Mouse (Mus musculus): ENCODE results near the gene Ppm1n.

Gene Ppm1n

DNA sequence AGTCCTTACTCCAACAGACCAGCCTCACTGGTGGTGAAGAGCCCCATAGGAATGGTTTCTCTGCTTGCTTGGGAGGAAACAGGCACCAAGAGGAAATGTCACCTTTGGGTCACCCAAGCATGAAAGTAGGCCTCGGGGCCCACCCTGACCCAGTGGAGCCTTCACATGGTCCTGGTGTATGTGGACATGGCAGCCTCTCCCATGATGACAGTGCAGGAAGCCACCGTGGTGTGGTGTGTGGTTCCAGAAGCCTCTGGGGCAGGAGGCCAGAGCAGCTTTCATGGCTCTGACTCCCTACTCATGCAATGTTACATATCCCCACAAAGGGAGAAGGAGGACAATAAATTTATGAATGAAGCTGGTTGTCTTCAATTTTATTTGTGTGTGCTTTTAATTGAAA is 32.4 kb downstream of the Ppm1n start:
- DNase-seq (ENCODE audit: low spot score in 2 of 2), result no peak

DNA sequence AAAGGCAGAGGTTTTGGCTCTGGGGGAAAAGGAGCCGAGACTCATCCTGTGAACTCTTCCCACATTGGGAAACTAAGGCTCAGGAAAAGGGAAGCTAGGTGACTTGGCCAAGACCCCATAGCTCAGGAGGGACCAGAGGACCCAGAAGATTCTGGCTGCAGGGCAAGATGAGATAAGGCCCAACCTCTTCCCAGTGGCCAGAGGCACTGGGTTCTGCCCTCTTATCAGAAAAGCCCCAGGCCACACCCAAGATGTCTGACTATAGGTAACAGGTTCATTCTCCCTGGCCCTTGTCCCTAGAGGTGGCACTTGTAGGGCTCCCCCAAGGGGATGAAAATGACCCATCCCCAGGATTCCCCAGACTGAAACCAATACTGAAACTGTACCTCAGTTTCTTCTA is 33.0 kb downstream of the Ppm1n start:
- no peak for DNase-seq (ENCODE audit: low spot score in 2 of 2)

DNA sequence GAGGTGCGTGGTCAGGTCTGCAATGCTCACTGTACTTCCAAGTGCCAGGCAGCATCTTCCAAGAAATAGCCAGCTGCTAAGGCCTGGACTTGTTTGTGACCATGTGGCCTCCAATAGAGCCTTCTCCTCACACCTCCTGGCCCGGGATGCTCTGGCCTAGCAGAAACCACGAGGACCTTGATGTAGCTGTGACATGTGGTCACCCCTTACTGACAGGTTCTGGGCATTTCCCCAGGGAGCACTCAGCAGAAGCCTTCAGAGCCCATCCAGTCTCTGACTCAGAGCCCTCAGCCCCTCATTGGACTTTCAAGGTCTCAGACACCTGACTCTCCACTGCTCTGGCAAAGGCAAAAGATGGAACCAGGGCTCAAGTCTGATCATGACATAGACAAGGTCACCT is 34.8 kb downstream of the Ppm1n start:
- DNase-seq (ENCODE audit: low spot score in 2 of 2), result no peak

DNA sequence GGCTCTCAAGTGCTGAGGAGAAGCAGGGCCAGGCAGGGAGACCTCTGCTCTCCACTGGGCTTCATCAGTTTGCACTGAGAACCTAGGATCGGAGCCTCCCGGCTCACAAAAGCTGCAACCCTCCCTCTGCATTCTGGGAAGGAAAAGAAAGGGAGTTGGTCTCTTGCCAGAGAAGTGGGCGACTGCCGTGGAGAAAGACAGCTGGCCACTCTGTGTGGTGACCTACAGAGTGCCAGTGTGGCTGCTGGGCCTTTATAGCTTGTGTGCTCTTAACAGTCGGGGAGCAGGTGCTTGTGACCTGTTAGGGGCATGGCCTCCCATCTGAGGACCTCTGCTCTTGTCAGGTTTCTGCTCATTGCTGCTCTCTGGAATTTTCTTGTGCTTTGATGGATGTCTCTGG is 36.0 kb downstream of the Ppm1n start:
- DNase-seq (ENCODE audit: low spot score in 2 of 2), result no peak

DNA sequence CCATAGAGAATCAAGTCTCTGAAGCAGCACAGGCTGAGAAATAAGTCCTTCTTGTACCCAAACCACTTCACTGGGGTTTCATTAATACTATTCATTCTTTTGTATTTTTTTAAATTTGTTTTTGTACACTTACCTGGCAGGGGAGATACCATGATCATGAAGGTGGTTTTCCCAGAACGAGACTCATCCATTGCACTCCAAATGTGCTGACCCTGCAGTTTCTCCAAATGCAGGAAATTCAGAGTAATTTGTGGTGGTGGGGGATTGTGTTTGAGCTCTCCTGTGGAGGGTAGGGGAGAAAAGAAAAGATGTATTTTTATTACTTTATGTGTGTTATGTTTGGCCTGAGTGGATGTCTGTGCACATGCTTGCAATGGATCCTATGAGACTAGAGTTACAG is 37.9 kb downstream of the Ppm1n start:
- DNase-seq (ENCODE audit: low spot score in 2 of 2), result no peak

DNA sequence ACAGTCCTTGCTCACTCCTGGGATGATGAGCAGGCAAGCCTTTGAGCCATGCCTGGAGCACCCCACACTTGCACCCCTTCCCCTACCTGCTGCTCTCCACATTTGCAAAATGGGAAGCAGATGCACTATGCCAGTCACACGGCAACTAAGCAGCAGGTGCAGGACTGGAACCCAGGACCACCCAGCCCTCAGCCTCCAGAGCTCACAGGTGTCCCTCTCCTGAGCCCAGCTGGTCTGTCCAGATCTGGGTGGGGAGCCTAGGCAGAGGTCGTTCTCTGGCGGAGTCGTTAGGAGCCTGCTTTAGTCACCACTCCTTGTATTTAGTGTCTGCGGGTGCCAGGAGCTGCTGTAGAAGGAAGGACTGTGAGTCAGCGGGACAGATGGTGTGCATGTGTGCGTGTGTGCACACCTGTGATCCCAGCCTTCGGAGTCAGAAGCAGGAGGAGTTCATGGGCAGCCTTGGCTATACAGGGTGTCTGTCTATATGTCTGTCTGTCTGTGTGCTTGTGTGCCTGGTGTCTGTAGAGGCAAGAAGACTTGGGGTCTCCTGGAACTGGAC is 38.9 kb downstream of the Ppm1n start:
- DNase-seq (ENCODE audit: low spot score in 2 of 2), result no peak

DNA sequence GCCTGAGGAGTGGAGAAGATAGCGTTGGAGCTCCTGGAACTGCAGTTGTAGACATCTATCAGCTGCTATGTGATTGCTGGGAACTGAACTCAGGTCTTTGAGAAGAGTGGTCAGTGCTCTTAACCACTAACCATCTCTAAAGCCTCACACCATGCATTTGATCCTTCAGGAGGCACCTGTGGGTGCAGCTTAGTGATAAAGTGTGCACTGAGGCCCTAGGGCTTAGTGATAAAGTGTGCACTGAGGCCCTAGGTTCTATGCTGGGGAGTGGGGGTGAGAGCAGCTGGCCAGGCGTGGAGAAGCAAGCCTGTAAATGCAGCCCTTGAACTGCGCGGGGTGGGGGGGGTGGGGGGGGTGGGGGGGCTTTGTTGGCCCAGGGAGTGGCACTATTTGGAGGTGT is 39.9 kb downstream of the Ppm1n start:
- no peak for DNase-seq (ENCODE audit: low spot score in 2 of 2)

DNA sequence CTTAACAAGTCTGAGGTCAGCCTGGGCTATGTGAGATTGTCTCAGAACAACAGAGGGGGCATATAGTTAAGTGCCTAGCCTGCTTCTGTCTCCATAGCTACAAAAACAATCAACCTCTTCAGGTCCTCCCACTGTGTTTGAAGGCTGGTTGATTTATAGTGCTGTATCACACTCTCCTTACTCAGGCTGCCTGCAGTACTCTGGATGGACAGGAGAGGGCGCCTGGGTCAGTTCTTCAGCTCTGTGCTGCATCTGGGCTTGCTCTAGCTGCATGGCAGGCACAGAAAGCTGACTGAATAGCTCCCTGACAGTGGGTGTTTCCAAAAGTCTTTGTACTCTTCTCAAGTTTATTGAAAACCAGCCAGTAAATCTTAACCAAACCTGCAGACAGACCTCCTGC is 40.4 kb downstream of the Ppm1n start:
- peak; percentile 78 to 91 for DNase-seq (ENCODE audit: low spot score in 2 of 2)

DNA sequence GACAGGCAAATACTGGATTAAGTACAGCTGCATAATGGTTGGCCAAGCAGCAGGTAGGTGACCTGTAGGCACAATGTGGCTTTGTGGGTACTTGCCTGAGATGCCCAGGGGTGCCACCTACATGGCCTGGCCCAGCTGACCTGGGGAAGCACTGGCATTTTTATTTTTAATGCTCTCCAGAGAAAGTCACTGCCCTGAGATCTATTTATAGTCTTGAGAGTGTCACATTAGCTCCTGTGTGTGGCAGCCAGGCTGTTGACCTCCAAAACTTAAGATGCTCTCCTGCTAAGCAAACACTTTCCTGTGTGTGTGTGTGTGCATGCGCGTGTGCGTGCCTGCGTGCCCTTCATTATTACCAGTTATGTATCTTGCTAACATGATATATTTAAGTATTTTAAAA is 41.5 kb downstream of the Ppm1n start:
- no peak for DNase-seq (ENCODE audit: low spot score in 2 of 2)

DNA sequence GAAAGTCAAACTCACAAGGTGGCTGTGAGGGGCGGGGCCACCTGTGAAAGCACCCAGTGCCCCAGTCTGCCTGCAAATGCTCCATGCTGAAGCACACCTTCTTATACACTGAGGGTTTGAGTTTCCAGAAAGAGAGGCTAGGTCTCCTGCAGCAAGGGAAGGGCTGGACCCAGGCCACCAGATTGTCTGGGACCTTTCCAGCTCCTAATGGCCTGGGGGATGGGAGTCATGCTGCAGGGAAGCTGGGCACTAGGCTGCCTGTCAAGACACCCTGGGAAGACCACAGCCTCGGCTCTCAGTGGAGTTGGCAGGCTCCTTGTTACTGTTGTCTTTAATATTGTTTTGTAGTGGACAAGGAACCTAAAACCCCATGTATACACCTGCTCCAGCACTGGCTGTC is 43.5 kb downstream of the Ppm1n start:
- DNase-seq (ENCODE audit: low spot score in 2 of 2), result no peak

DNA sequence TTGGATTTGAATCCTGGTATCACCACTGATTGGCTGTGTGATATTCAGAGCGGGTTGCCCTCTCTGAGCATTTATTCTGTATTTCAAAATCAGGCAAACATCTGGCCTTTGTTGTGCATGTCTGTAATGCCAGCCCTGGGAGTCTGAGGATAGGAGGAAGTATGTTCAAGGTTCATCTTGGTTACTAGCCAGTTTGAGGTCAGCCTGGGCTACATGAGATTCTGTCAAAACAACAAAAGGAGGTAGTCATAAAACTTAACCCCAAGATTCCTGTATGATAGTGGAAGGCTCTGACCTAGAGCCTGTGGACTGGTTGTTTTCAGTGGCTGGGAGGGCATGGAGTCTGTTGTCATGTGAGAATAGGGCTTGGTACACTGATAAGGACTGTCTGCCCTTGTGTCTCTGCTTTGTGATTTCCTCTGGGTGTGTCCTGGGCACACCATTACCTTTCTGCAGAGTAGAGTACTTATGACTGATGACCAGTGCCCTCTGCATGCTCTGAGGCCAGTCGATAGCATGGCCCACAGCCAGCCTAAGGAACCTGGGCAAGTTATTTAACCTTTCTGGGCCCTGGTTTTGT is 44.7 kb downstream of the Ppm1n start:
- no peak for DNase-seq (ENCODE audit: low spot score in 2 of 2)

DNA sequence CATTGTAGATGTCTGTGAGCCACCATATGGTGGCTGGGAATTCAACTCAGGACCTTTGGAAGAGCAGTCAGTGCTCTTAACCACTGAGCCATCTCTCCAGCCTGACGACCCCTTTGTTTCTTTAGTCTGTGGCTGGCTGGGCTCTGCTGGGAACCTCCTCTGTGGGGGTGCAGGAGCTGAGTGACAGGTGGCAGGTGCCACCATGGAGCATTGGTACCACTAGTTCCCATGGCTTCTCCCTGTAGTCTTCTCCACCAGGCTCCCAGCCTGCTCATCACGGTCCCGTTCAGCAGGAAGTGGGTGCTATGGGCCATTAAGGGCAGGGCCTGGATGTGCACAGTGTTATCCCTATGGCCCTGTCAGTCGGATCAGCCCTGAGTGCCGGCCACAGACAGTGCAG is 45.2 kb downstream of the Ppm1n start:
- no peak for DNase-seq (ENCODE audit: low spot score in 2 of 2)

DNA sequence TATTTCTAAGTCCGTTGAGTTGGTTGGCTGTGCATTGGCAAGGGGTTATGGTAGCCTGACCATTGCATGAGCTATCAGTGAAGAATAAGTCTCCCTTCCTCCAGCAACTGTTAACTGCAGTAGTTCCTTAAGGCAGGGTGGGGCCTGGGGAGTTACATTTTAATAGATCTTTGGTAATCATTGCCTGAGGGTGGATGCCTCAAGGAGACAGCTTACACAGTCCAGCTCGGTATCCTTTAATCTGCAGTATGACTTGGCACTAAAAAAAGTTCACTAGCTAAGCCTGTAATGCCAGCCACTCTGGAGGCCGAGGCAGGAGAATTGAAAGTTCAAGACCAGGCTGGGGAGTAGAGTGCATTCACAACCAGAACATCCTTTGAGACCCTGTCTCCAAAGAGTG is 48.0 kb downstream of the Ppm1n start:
- DNase-seq (ENCODE audit: low spot score in 2 of 2), result no peak

DNA sequence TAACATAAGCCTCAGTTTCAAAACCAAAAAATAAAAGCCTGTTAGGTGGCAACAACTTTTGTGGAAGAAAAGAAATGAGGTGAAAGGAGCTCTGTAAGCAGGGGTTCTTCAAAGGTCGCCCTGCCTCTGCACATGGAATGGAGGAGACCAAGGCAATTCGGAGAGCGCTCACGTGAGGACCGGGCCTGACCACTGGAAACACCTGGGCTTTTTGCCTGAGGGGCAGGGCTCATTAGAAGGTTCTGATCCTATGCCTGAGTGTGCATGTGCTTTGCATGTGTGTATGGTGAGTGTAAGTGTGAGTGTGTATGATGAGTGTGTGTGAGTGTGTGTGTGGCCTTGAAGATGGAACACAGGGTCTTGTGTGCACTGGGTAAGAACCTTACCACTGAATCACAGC is 49.0 kb downstream of the Ppm1n start:
- DNase-seq (ENCODE audit: low spot score in 2 of 2), result no peak

DNA sequence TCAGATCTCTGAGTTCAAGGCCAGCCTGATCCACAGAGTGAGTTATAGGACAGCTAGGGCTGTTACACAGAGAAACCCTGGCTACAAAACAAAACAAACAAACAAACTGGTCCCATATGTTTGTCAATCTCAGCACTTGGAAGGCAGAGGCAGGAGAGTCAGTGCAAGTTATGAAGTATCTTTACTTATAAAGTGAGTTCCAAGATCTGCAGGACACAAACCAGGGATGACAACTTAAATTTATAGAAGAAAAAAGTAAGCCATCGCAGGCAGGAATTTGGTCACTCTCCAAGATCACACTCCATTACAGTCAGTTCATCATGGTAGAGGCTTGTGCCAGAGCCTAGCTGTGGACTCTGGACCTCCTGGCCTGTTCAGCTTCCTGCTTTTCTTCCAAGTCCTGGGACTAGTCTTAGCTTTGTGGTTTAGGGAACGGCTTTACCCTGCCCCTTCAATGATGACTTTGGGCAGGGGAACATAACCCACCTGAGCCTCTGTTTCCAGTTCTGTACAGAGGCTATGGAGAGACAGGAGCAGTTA is 49.8 kb downstream of the Ppm1n start:
- DNase-seq (ENCODE audit: low spot score in 2 of 2), result no peak

DNA sequence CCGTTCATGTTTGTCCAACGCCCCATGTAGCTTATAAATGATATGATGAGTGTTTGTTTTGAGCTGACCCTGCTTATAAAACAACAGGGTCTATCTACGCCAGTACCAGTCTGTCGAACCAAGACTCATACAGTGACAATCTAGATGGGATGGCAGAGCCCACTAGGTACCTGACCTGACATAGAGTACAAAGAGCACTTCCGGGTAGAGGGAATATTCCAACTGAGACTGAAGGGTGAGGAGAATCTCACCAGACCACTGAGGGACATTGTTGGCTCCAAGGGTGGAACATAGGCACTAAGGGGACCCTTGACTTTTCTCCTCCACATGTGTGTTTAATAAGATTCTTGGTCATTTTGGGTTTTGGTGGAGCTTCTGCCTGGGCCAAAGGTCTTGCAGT is 50.5 kb downstream of the Ppm1n start:
- DNase-seq (ENCODE audit: low spot score in 2 of 2), result no peak

DNA sequence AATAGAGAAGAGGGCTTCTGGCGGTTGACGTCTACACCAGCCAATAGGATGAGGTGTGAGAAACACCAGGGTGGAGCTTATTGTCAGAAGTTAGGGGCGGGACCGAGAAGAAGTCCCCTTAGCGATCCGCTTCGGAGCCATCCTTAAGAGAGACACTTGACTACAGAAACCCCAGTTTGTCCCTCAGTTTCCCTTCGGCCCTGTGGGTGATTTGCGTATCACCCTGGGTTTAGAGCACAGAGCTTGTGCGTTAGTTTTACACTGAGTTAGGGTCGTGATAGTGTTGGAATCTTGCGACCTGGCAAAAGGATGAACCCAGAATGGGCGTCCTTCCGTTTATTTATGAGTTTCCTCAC is 51.1 kb downstream of the Ppm1n start:
- no peak for DNase-seq (ENCODE audit: low spot score in 2 of 2)

DNA sequence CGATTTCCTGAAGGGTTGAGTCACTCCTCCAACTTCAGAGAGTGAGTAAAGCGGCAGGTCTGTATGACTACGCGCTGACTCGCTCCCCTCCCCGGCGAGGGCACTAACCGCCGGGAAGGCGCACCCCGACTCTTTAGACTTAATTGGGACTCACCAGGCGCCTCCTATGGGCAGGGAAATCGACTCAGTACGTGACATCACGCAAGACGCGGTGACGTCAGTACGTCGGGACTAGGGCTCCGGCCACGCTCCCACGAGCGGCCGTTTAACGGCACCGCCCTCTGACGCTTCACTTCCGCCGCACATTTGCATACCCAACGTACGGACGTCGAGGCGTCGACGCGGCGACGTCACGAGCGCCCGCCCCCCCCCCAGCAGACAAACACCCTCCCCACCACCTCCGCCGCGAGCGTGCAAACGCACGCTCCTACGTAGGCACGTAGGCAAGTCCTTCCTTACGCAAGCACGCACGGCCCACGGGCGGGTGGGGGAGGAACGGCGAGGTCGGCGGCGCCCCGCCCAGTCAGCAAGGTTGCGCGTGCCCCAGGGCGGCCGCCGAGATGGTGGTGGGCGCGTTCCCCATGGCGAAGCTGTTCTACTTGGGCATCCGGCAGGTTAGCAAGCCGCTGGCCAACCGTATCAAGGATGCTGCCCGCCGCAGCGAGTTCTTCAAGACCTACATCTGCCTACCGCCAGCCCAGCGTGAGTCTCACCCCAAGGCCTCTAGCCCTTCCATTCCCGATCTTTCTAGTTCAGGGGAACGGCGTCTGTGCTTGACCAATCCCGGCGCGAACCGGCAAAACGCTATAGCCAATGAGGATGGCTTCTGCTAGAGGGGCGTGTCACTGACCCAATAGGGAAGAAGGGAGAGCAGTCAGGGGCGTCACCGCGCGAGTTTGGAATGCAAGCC is 51.7 kb downstream of the Ppm1n start, which contains the start of gene Opa3:
TSS of gene Opa3 (plus strand) at position 452 of the 910 bp plus-strand sequence.
- peak; percentile 98 to 99 for DNase-seq (ENCODE audit: low spot score in 2 of 2)

DNA sequence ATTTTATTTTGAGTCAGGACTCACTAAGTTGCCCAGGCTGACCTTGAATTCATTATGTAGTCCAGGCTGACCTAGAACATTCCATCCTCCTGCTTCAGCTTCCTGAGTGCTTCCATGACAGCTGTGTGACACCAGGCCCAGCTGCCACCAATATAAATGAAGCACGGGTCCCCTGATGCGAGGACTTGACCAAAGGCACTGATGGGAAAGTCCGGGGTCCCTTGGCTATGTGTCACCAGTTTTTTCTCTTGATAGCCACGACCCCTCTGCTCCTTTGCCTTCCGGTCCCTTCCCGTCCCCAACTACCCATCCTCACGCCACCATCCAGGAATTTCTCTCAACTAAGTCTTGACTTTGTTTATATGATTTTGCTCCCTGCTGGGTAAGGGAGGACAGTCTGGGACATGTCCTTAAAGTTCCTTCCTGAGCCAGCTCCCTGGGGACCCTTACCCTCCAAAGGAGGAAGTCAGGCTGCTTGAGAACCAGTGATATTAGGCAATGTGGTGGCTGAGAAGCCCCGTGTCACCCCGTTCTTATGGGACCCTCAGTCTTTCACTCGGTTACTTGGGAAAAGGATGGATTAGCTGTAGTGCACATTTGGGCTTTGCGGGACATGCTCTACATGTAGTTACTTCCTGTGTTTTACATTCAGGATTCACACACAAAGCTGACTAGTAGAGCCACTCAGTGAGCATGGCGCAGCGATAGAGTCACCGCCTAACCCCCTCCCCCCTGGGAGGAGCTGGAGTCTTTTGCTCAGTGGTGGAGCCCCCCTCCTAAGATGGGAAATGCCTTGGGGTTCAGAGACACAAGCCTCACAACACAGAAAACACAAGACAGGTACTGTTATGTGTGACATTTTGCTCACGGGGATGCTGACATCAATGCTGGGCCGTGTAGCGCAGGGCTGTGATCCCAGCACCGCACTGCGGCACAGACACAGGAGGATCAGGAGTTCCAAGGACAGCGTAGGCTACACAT is 52.8 kb downstream of the Ppm1n start:
- DNase-seq (ENCODE audit: low spot score in 2 of 2), result peak in 1 of 2 experiments; percentile 26
